Mouse (Mus musculus) liver, adult 2 months (tissue): ENCODE measurements around the gene Gpatch1. TPM values are rescaled to one million over a fixed set of nuclear protein-coding genes. Genes with fewer than 3 reads are reported as not detected.

Experiments
- DNase-seq: peaks from one replicate; pipeline ENCODE4 v3.0.0-alpha.2; 2011; ENCODE audit warnings: low read depth, low spot score; ENCODE audit errors: extremely low read depth
- H3K27ac ChIP-seq: fragments of 200-500 bp; replicated peaks from 2 replicates; pipeline ENCODE4 v1.5.1; 2012; ENCODE audit warnings: low read depth, mild to moderate bottlenecking, control low read depth, inconsistent platforms, low read length; ENCODE audit not compliant: insufficient read depth
- H3K27me3 ChIP-seq: fragments of 200-500 bp; 2 replicates; pipeline ENCODE4 v1.6.1; 2012; ENCODE audit warnings: mild to moderate bottlenecking, moderate library complexity, low read length, inconsistent platforms; ENCODE audit not compliant: control insufficient read depth, insufficient read depth
- H3K36me3 ChIP-seq: fragments of 200-500 bp; 2 replicates; pipeline ENCODE4 v1.6.1; 2012; ENCODE audit warnings: low read length, inconsistent platforms; ENCODE audit not compliant: control insufficient read depth, insufficient read depth
- H3K4me1 ChIP-seq: fragments of 200-500 bp; 2 replicates; pipeline ENCODE4 v1.6.1; 2011; ENCODE audit warnings: low read length; ENCODE audit not compliant: control insufficient read depth, insufficient read depth
- H3K4me3 ChIP-seq: fragments of 200-500 bp; 2 replicates; pipeline ENCODE4 v1.5.1; 2011; ENCODE audit warnings: low read depth, mild to moderate bottlenecking, control low read depth, low read length, moderate library complexity; ENCODE audit not compliant: insufficient read depth
- H3K79me2 ChIP-seq: fragments of 200-500 bp; 2 replicates; pipeline ENCODE4 v1.6.1; 2012; ENCODE audit warnings: inconsistent platforms, mild to moderate bottlenecking, low read length, moderate library complexity; ENCODE audit not compliant: control insufficient read depth, insufficient read depth
- H3K9ac ChIP-seq: fragments of 200-500 bp; 2 replicates; pipeline ENCODE4 v1.6.1; 2012; ENCODE audit warnings: low read depth, mild to moderate bottlenecking, control low read depth, inconsistent platforms, low read length
- CTCF ChIP-seq: fragments of 200-500 bp; IDR thresholded peaks from 2 replicates; pipeline ENCODE4 v1.5.1; 2011; ENCODE audit warnings: low read depth, low read length, control low read depth
- POLR2A ChIP-seq: fragments of 200-500 bp; IDR thresholded peaks from 2 replicates; pipeline ENCODE4 v1.6.1; 2011; ENCODE audit warnings: low read length, control low read depth; ENCODE audit not compliant: insufficient read depth; ENCODE audit errors: extremely low read depth
- WGBS: fragments of 180-500 bp; shearing (Covaris S2); methylation state at CpG from one replicate; pipeline ENCODE4 v1.1.7; 2018; 5-methylcytosine and 5-hydroxymethylcytosine counted together
- polyA plus RNA-seq: library from polyadenylated mRNA; depleted of rRNA; stranded (reverse); fragments of >200 nt; gene quantifications from 2 replicates; pipeline ENCODE4 v1.2.3, GENCODE M21; 2012
- total RNA-seq: library from RNA; depleted of rRNA; stranded (reverse); fragments of >200 nt; gene quantifications from 2 replicates; pipeline ENCODE4 v1.2.3, GENCODE M21; 2014

The Gpatch1 gene
- total and polyA plus RNA-seq, 2 experiments: 2.5 to 4.1 TPM

GRCm38 (mm10) chr7:35355303-35355872 is 37.1 kb upstream of the Gpatch1 start:
- Histone ChIP-seq H3K79me2 (peaks cover 22% of the 10 kb centered on the region; the same call in 1 of the 2 replicates), H3K9ac (no peak overlapping the region), H3K27ac (no peak overlapping the region), H3K27me3 (no peaks in the 10 kb centered on the region), H3K36me3 (no peaks in the 10 kb centered on the region), H3K4me1 (peaks cover 4% of the 10 kb centered on the region; the same call in 1 of the 2 replicates), H3K4me3 (no peak overlapping the region)
- TF ChIP-seq POLR2A: no peak
- TF ChIP-seq CTCF: no peak
- WGBS: 35% methylated on average over 5 of the region's 5 CpGs
- DNase-seq: peak; percentile 67

- Histone ChIP-seq H3K79me2 (peaks cover 22% of the 10 kb centered on the region; the same call in 1 of the 2 replicates), H3K4me1 (peaks cover 15% of the 10 kb centered on the region), H3K27me3 (no peaks in the 10 kb centered on the region), H3K4me3 (no peak overlapping the region), H3K27ac (no peak overlapping the region), H3K36me3 (no peaks in the 10 kb centered on the region), H3K9ac (no peak overlapping the region)
- no peak for DNase-seq
- TF ChIP-seq POLR2A (no peak), CTCF (no peak)
- WGBS: 97% methylated on average over 15 of the region's 15 CpGs
These were observed 35.1 kb upstream of the Gpatch1 start for GRCm38 (mm10) chr7:35353306-35353705.

- no peak overlapping the region for H3K4me3 ChIP-seq
- WGBS: 86% methylated on average over 3 of the region's 3 CpGs
- DNase-seq: no peak
- H3K9ac ChIP-seq: no peak overlapping the region
- no peaks in the 10 kb centered on the region for H3K36me3 ChIP-seq
- no peak overlapping the region for H3K27ac ChIP-seq
- no peaks in the 10 kb centered on the region for H3K27me3 ChIP-seq
- peaks cover 24% of the 10 kb centered on the region for H3K4me1 ChIP-seq
- peaks cover 21% of the 10 kb centered on the region for H3K79me2 ChIP-seq
- TF ChIP-seq CTCF: no peak
- no peak for TF ChIP-seq POLR2A
These were observed 32.9 kb upstream of the Gpatch1 start for GRCm38 (mm10) chr7:35351155-35351554.

- H3K4me1 ChIP-seq: peaks cover 24% of the 10 kb centered on the region
- H3K36me3 ChIP-seq: no peaks in the 10 kb centered on the region
- TF ChIP-seq POLR2A (no peak), CTCF (no peak)
- H3K27me3 ChIP-seq: no peaks in the 10 kb centered on the region
- WGBS: 25% methylated on average over 8 of the region's 8 CpGs
- H3K27ac ChIP-seq: peak overlapping the region; percentile 75
- H3K9ac ChIP-seq: peak overlapping the region; percentile 29; the same call in 1 of the 2 replicates
- peaks cover 24% of the 10 kb centered on the region for H3K79me2 ChIP-seq
- peak; percentile 96 for DNase-seq
- H3K4me3 ChIP-seq: no peak overlapping the region
These were observed 31.8 kb upstream of the Gpatch1 start for GRCm38 (mm10) chr7:35349886-35350684.

GRCm38 (mm10) chr7:35349022-35349421 is 30.8 kb upstream of the Gpatch1 start:
- peak; percentile 71 for DNase-seq
- no peaks in the 10 kb centered on the region for H3K27me3 ChIP-seq
- peak overlapping the region; percentile 76 for H3K27ac ChIP-seq
- peaks cover 28% of the 10 kb centered on the region for H3K79me2 ChIP-seq
- peaks cover 24% of the 10 kb centered on the region for H3K4me1 ChIP-seq
- 32% methylated on average over 4 of the region's 4 CpGs for WGBS
- H3K9ac ChIP-seq: no peak overlapping the region
- TF ChIP-seq POLR2A (no peak), CTCF (no peak)
- no peaks in the 10 kb centered on the region for H3K36me3 ChIP-seq
- no peak overlapping the region for H3K4me3 ChIP-seq
